Mouse (Mus musculus) heart, adult 2 months (tissue): ENCODE results near the gene Them7. TPM values are rescaled to one million over a fixed set of nuclear protein-coding genes. Genes with fewer than 3 reads are reported as not detected.

ENCODE experiments used
- DNase-seq, 2 experiments: peaks; one replicate each; pipeline ENCODE4 v3.0.0; 2021
- H3K27ac ChIP-seq: fragments of 200-600 bp; 2 replicates; pipeline ENCODE4 v1.8.1; 2022
- H3K27me3 ChIP-seq: fragments of 200-500 bp; 2 replicates; pipeline ENCODE4 v1.6.1; 2012; ENCODE audit warnings: mild to moderate bottlenecking, low read length, inconsistent platforms, mixed read lengths; ENCODE audit not compliant: control insufficient read depth, insufficient read depth
- H3K36me3 ChIP-seq: fragments of 200-500 bp; 2 replicates; pipeline ENCODE4 v1.6.1; 2012; ENCODE audit warnings: low read length, inconsistent platforms; ENCODE audit not compliant: control insufficient read depth, insufficient read depth
- H3K4me1 ChIP-seq: fragments of 200-500 bp; 2 replicates; pipeline ENCODE4 v1.6.1; 2011; ENCODE audit warnings: low read length; ENCODE audit not compliant: control insufficient read depth, insufficient read depth
- H3K4me3 ChIP-seq: fragments of 200-600 bp; 2 replicates; pipeline ENCODE4 v1.8.1; 2022
- H3K79me2 ChIP-seq: fragments of 200-500 bp; replicated peaks from 2 replicates; pipeline ENCODE4 v1.6.1; 2012; ENCODE audit warnings: mild to moderate bottlenecking, inconsistent platforms, low read length, moderate library complexity, mixed read lengths; ENCODE audit not compliant: control insufficient read depth, insufficient read depth
- H3K9ac ChIP-seq: fragments of 200-500 bp; 2 replicates; pipeline ENCODE4 v1.6.1; 2012; ENCODE audit warnings: low read depth, mild to moderate bottlenecking, control low read depth, inconsistent platforms, low read length, mixed read lengths
- CTCF ChIP-seq: fragments of 200-600 bp; IDR thresholded peaks from 2 replicates; pipeline ENCODE4 v1.8.1; 2022; ENCODE audit warnings: antibody characterized with exemption, mild to moderate bottlenecking, moderate library complexity
- EP300 ChIP-seq: fragments of 200-500 bp; IDR thresholded peaks from 2 replicates; pipeline ENCODE4 v1.6.1; 2011; ENCODE audit warnings: low read depth, low read length, control low read depth; ENCODE audit not compliant: insufficient read depth
- POLR2A ChIP-seq: fragments of 200-500 bp; IDR thresholded peaks from 2 replicates; pipeline ENCODE4 v1.6.1; 2011; ENCODE audit warnings: mild to moderate bottlenecking, low read depth, low read length, control low read depth; ENCODE audit not compliant: insufficient read depth
- WGBS: fragments of 180-500 bp; shearing (Covaris S2); methylation state at CpG from one replicate; pipeline ENCODE4 v1.1.7; 2018; 5-methylcytosine and 5-hydroxymethylcytosine counted together
- intact Hi-C: fragments of 180-260 bp; cut with DNase I; formaldehyde crosslinking; loops from one replicate; pipeline ENCODE4 v1.15.1; 2025
- polyA plus RNA-seq: library from polyadenylated mRNA; depleted of rRNA; stranded (reverse); fragments of >200 nt; gene quantifications from 2 replicates; pipeline ENCODE4 v1.2.3, GENCODE M21; 2012
- total RNA-seq, 2 experiments: library from RNA; stranded (reverse); gene quantifications; 2 replicates each; pipeline ENCODE4 v1.2.3; 2021

Them7 gene
- total and polyA plus RNA-seq, 3 experiments: 0.27 to 2.9 (median 2.5) TPM

- 62% methylated on average over 17 of the region's 17 CpGs for WGBS
- Histone ChIP-seq H3K27me3 (no peaks in the 10 kb centered on the region), H3K4me1 (no peaks in the 10 kb centered on the region), H3K79me2 (no peaks in the 10 kb centered on the region), H3K36me3 (no peaks in the 10 kb centered on the region), H3K27ac (no peak overlapping the region), H3K9ac (no peak overlapping the region), H3K4me3 (no peak overlapping the region)
- intact Hi-C loops: no loop called here
- TF ChIP-seq EP300 (no peak), POLR2A (no peak), CTCF (no peak)
- no peak for DNase-seq
Measured at GRCm38 (mm10) chr2:105389007-105389890, 165.1 kb downstream of the Them7 start.

GRCm38 (mm10) chr2:105390653-105391413 lies 166.7 kb downstream of the Them7 start:
- no peaks in the 10 kb centered on the region for H3K27me3 ChIP-seq
- H3K4me1 ChIP-seq: no peaks in the 10 kb centered on the region
- intact Hi-C loops: no loop called here
- TF ChIP-seq EP300: no peak
- no peak for TF ChIP-seq POLR2A
- no peak for TF ChIP-seq CTCF
- H3K4me3 ChIP-seq: no peak overlapping the region
- no peak for DNase-seq
- H3K79me2 ChIP-seq: no peaks in the 10 kb centered on the region
- H3K9ac ChIP-seq: no peak overlapping the region
- no peaks in the 10 kb centered on the region for H3K36me3 ChIP-seq
- 77% methylated on average over 6 of the region's 6 CpGs for WGBS
- H3K27ac ChIP-seq: no peak overlapping the region

DNA sequence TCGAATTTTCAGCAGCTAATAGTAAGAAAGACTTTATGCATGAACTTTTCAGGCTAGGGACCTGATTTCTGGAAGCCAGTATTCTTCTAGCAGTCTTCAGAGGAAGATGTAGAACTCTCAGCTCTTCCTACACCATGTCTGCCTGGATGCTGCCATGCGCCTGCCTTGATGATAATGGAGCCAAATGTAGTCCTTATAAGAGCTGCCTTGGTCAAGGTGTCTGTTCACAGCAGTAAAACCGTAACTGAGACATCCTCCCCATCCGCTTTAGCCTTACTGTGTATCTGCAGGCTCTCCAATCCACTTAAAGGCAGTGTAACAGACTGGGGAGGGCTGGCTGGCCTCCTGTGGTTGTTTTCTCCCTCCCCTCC lies 167.3 kb downstream of the Them7 start:
- TF ChIP-seq EP300 (no peak), CTCF (no peak), POLR2A (no peak)
- 91% methylated on average over 4 of the region's 4 CpGs for WGBS
- intact Hi-C loops: no loop called here

DNA sequence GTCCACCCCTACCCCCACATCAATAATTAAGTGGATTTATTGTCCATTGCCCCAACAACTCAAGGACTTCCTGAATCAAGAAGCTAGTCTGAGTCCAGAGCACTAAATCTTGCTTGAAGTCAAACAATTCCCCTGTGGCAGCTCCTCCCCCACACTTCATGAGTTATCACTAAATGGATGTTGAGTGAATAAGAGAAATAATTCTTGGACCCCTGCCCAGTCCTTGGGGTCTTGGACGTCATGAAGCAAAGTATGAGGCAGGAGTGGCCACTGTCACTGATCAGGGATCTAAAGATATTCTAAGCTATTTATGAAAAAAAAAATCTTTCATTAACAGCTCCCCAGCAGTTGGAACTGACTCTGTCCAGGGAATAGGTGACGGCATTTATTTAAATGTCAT lies 168.4 kb downstream of the Them7 start:
- Histone ChIP-seq H3K79me2 (no peaks in the 10 kb centered on the region), H3K9ac (no peak overlapping the region), H3K36me3 (no peaks in the 10 kb centered on the region), H3K27me3 (no peaks in the 10 kb centered on the region), H3K27ac (no peak overlapping the region), H3K4me1 (peaks cover 2% of the 10 kb centered on the region), H3K4me3 (no peak overlapping the region)
- intact Hi-C loops: no loop called here
- 58% methylated on average over 2 of the region's 2 CpGs for WGBS
- DNase-seq: no peak
- TF ChIP-seq CTCF (no peak), EP300 (no peak), POLR2A (no peak)

More for the DNA sequence above, 167.3 kb downstream of the Them7 start:
- Histone ChIP-seq H3K4me1 (peaks cover 1% of the 10 kb centered on the region), H3K79me2 (no peaks in the 10 kb centered on the region), H3K9ac (no peak overlapping the region), H3K4me3 (no peak overlapping the region), H3K36me3 (no peaks in the 10 kb centered on the region), H3K27ac (no peak overlapping the region), H3K27me3 (no peaks in the 10 kb centered on the region)
- no peak for DNase-seq

GRCm38 (mm10) chr2:105394375-105394774 lies 170.3 kb downstream of the Them7 start:
- Histone ChIP-seq H3K27ac (no peak overlapping the region), H3K9ac (no peak overlapping the region), H3K4me1 (peaks cover 2% of the 10 kb centered on the region), H3K4me3 (no peak overlapping the region), H3K27me3 (no peaks in the 10 kb centered on the region), H3K36me3 (no peaks in the 10 kb centered on the region), H3K79me2 (no peaks in the 10 kb centered on the region)
- intact Hi-C loops: no loop called here
- 66% methylated on average over 4 of the region's 4 CpGs for WGBS
- no peak for DNase-seq
- TF ChIP-seq EP300 (no peak), CTCF (no peak), POLR2A (no peak)

GRCm38 (mm10) chr2:105396066-105396465 lies 171.9 kb downstream of the Them7 start:
- no peaks in the 10 kb centered on the region for H3K27me3 ChIP-seq
- H3K4me3 ChIP-seq: no peak overlapping the region
- H3K36me3 ChIP-seq: no peaks in the 10 kb centered on the region
- intact Hi-C loops: no loop called here
- H3K9ac ChIP-seq: no peak overlapping the region
- no peak overlapping the region for H3K27ac ChIP-seq
- DNase-seq: no peak
- no peak for TF ChIP-seq POLR2A
- no peak for TF ChIP-seq EP300
- H3K79me2 ChIP-seq: no peaks in the 10 kb centered on the region
- H3K4me1 ChIP-seq: peaks cover 4% of the 10 kb centered on the region
- 69% methylated on average over 9 of the region's 9 CpGs for WGBS
